Mouse (Mus musculus) brain, embryonic 14.5 days (tissue): ENCODE results near the gene Cdhr5.

Source experiments
- CTCF ChIP-seq: fragments of 200-500 bp; IDR thresholded peaks from 2 replicates; pipeline ENCODE4 v1.5.1; 2012; ENCODE audit warnings: inconsistent platforms, mild to moderate bottlenecking, moderate library complexity, borderline replicate concordance; ENCODE audit not compliant: insufficient read depth, insufficient read length; ENCODE audit errors: extremely low read depth
- POLR2A ChIP-seq: fragments of 200-500 bp; IDR thresholded peaks from 2 replicates; pipeline ENCODE4 v1.6.1; 2012; ENCODE audit warnings: mild to moderate bottlenecking, inconsistent platforms, borderline replicate concordance; ENCODE audit not compliant: poor library complexity, insufficient read depth, insufficient read length, severe bottlenecking; ENCODE audit errors: extremely low read depth

DNA sequence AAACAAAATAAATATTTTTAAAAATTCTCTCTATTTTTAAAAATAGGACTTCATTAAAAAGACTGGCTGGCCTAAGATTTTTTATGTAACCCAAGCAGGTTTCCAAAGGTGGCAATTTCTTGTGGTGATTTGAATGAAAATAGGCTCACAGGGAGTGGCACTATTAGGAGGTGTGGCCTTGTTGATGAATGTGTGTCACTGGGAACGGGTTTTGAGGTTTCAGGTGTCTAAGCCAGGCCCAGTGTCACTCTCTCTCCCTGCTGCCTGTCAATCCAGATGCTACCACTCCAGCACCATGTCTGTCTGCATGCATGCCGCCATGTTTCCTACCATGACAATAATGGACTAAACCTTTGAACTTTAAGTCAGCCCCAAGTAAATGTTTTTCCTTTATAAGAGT lies 42.9 kb upstream of the Cdhr5 start:
- no peak for TF ChIP-seq POLR2A
- TF ChIP-seq CTCF = no peak
